Mouse (Mus musculus) CD8-positive naive resting alpha-beta T cell, adult 2 months (primary cell): ENCODE measurements around the gene Vmn1r81.

Experiments
- DNase-seq, 2 experiments: peaks; one replicate each; pipeline ENCODE4 v3.0.0; 2022; ENCODE audit warnings: low read depth in 2 of 2, low spot score in 2 of 2

The Vmn1r81 gene

GRCm38 (mm10) chr7:12268169-12268568, at the start of gene Vmn1r81:
TSS of gene Vmn1r81 (minus strand) at chr7:12268269.
- DNase-seq = no peak

GRCm38 (mm10) chr7:12300130-12300529, 32.1 kb upstream of the Vmn1r81 start, which contains the start of gene Vmn1r82:
TSS of gene Vmn1r82 (plus strand) at chr7:12300430.
- no peak for DNase-seq

GRCm38 (mm10) chr7:12204141-12204540, 63.9 kb downstream of the Vmn1r81 start:
- no peak for DNase-seq
